ENCODE assay signal across 8 mouse cellular contexts in genomic region chr11:96317608-96318367, GRCm38 (mm10). TPM values are rescaled to one million over a fixed set of nuclear protein-coding genes. Genes with fewer than 3 reads are reported as not detected.
DNase-seq lines count a peak whose midpoint lies in the region; ATAC-seq and TF ChIP-seq lines count a peak whose summit lies in the region.

Gene Hoxb4, plus strand, starts transcription at chr11:96318267.

- H3K9ac ChIP-seq in hindbrain, embryonic 15.5 days = peak within 1 kb of the TSS; percentile 65
- H3K9ac ChIP-seq in midbrain, embryonic 14.5 days (replicated peaks; ENCODE audit: low read length) = no peak within 1 kb of the TSS

- no peaks in the 10 kb centered on the region for H3K36me3 ChIP-seq in hindbrain, embryonic 15.5 days
- H3K36me3 ChIP-seq in midbrain, embryonic 14.5 days (ENCODE audit: control insufficient read depth, insufficient read depth, low read length) = no peaks in the 10 kb centered on the region

- 3% methylated on average over 28 of the region's 28 CpGs for WGBS in hindbrain, embryonic 15.5 days
- under 1% methylated on average over 28 of the region's 28 CpGs for WGBS in midbrain, embryonic 14.5 days

- H3K4me3 ChIP-seq in hindbrain, embryonic 15.5 days = peak within 1 kb of the TSS; percentile 47
- H3K4me3 ChIP-seq in midbrain, embryonic 14.5 days (replicated peaks; ENCODE audit: low read depth, low read length) = no peak within 1 kb of the TSS
- no peak within 1 kb of the TSS for H3K4me3 ChIP-seq in layer of hippocampus, adult 2 months

- peaks cover 59% of the 10 kb centered on the region for H3K27me3 ChIP-seq in hindbrain, embryonic 15.5 days
- H3K27me3 ChIP-seq in midbrain, embryonic 14.5 days (ENCODE audit: control insufficient read depth, insufficient read depth, low read length) = peaks cover 100% of the 10 kb centered on the region

- no peaks in the 10 kb centered on the region for H3K9me3 ChIP-seq in hindbrain, embryonic 15.5 days
- H3K9me3 ChIP-seq in midbrain, embryonic 14.5 days (ENCODE audit: control insufficient read depth, low read length) = no peaks in the 10 kb centered on the region

- peak; percentile 62 for DNase-seq in kidney, adult 18-20 months
- DNase-seq in kidney, adult 11 months = no peak
- no peak for DNase-seq in adrenal gland, postnatal 36 days
- no peak for DNase-seq in midbrain, embryonic 14.5 days
- no peak for DNase-seq in left cerebral cortex, adult 18-20 months (ENCODE audit: low spot score in 2 of 2)
- no peak for DNase-seq in layer of hippocampus, adult 2 months (ENCODE audit: low spot score in 2 of 2)
- no peak for DNase-seq in cerebellum, adult 9-11 months

- peak within 1 kb of the TSS; percentile 59 for H3K4me2 ChIP-seq in hindbrain, embryonic 15.5 days
- H3K4me2 ChIP-seq in midbrain, embryonic 14.5 days (ENCODE audit: low read length) = peak within 1 kb of the TSS; percentile 32

- H3K4me1 ChIP-seq in hindbrain, embryonic 15.5 days (replicated peaks) = no peaks in the 10 kb centered on the region; the same call in 1 of the 2 replicates
- no peaks in the 10 kb centered on the region for H3K4me1 ChIP-seq in midbrain, embryonic 14.5 days (ENCODE audit: control insufficient read depth, insufficient read depth, low read length)

- H3K27ac ChIP-seq in hindbrain, embryonic 15.5 days (replicated peaks) = peak within 1 kb of the TSS; percentile 96
- H3K27ac ChIP-seq in midbrain, embryonic 14.5 days (replicated peaks; ENCODE audit: low read depth, low read length) = no peak within 1 kb of the TSS
- H3K27ac ChIP-seq in layer of hippocampus, adult 2 months = no peak within 1 kb of the TSS

- TF ChIP-seq CTCF in layer of hippocampus, adult 2 months (conservative IDR thresholded peaks at IDR 0.05) = no peak

- ATAC-seq in hindbrain, embryonic 15.5 days (ENCODE audit: low FRiP score, low read depth) = peak; percentile 42
- no peak for ATAC-seq in midbrain, embryonic 14.5 days (ENCODE audit: low FRiP score, low TSS enrichment)

RNA-seq across cellular contexts. Expression of gene Hoxb4, which starts in this region (rescaled TPM):
- total RNA-seq in adrenal gland, postnatal 36 days (2021) = 10 to 100 TPM; 15.6 to 20.9 TPM
- 3.5 and 3.8 TPM in 2 replicates for polyA plus RNA-seq in hindbrain, embryonic 15.5 days (2015; fragmentation: Nextera tagmentation; extraction: Ambion mirVana)
- not detected in 2 replicates for polyA plus RNA-seq in midbrain, embryonic 14.5 days (2014; fragmentation: Nextera tagmentation; extraction: Ambion mirVana)
- not detected for total RNA-seq in left cerebral cortex, adult 18-20 months (2021)
- total RNA-seq in layer of hippocampus, adult 2 months (2021) = not detected

Comparison
In these comparisons a context has a peak if more than half of its experiments do, and no peak if none do; other contexts are left out.
1. RNA of gene Hoxb4 (total RNA-seq): 15.6 to 20.9 TPM in adrenal gland, postnatal 36 days; not detected in left cerebral cortex, adult 18-20 months and not detected in layer of hippocampus, adult 2 months; every median in the first group is over 10 times any median in the second.